Mouse (Mus musculus): ENCODE results near the gene Ino80. TPM values are rescaled to one million over a fixed set of nuclear protein-coding genes. Genes with fewer than 3 reads are reported as not detected.

Gene Ino80
- polyA plus RNA-seq, 1 experiment from 2014 or later, result 3.9 TPM

GRCm38 (mm10) chr2:119399313-119399712, 78.2 kb downstream of the Ino80 start:
- Histone ChIP-seq H3K36me3 (ENCODE audit: insufficient read depth, low read length) (peaks cover 17% of the 10 kb centered on the region), H3K4me2 (replicated peaks; ENCODE audit: low read depth, low read length) (no peak overlapping the region), H3K27me3 (ENCODE audit: insufficient read depth, low read length) (no peaks in the 10 kb centered on the region), H3K9ac (replicated peaks; ENCODE audit: low read length) (no peak overlapping the region), H3K4me1 (ENCODE audit: insufficient read depth, low read length) (no peaks in the 10 kb centered on the region), H3K27ac (ENCODE audit: low read length) (no peak overlapping the region), H3K4me3 (ENCODE audit: low read length) (no peak overlapping the region), H3K9me3 (ENCODE audit: low read length) (no peaks in the 10 kb centered on the region)
- no peak for ATAC-seq (ENCODE audit: low FRiP score, low TSS enrichment)

GRCm38 (mm10) chr2:119398665-119399064, 78.8 kb downstream of the Ino80 start:
- H3K9me3 ChIP-seq (ENCODE audit: low read length), result no peaks in the 10 kb centered on the region
- no peak overlapping the region for H3K9ac ChIP-seq (replicated peaks; ENCODE audit: low read length)
- H3K4me2 ChIP-seq (replicated peaks; ENCODE audit: low read depth, low read length), result no peak overlapping the region
- peaks cover 22% of the 10 kb centered on the region for H3K36me3 ChIP-seq (ENCODE audit: insufficient read depth, low read length)
- no peaks in the 10 kb centered on the region for H3K27me3 ChIP-seq (ENCODE audit: insufficient read depth, low read length)
- no peak; the same call in 1 of the 2 replicates for ATAC-seq (ENCODE audit: low FRiP score, low TSS enrichment)
- WGBS, result 50% methylated on average over 1 of the region's 1 CpGs
- H3K4me1 ChIP-seq (ENCODE audit: insufficient read depth, low read length), result no peaks in the 10 kb centered on the region
- H3K4me3 ChIP-seq (ENCODE audit: low read length), result no peak overlapping the region
- H3K27ac ChIP-seq (ENCODE audit: low read length), result no peak overlapping the region

- H3K9ac ChIP-seq (replicated peaks; ENCODE audit: low read length), result no peak overlapping the region
- no peaks in the 10 kb centered on the region for H3K9me3 ChIP-seq (ENCODE audit: low read length)
- 86% methylated on average over 5 of the region's 5 CpGs for WGBS
- H3K27ac ChIP-seq (ENCODE audit: low read length), result no peak overlapping the region
- no peaks in the 10 kb centered on the region for H3K27me3 ChIP-seq (ENCODE audit: insufficient read depth, low read length)
- H3K36me3 ChIP-seq (ENCODE audit: insufficient read depth, low read length), result peaks cover 24% of the 10 kb centered on the region
- no peak overlapping the region for H3K4me2 ChIP-seq (replicated peaks; ENCODE audit: low read depth, low read length)
- no peak overlapping the region for H3K4me3 ChIP-seq (ENCODE audit: low read length)
- ATAC-seq (ENCODE audit: low FRiP score, low TSS enrichment), result no peak
- H3K4me1 ChIP-seq (ENCODE audit: insufficient read depth, low read length), result no peaks in the 10 kb centered on the region
Measured at GRCm38 (mm10) chr2:119398252-119398651, 79.2 kb downstream of the Ino80 start.

- no peaks in the 10 kb centered on the region for H3K27me3 ChIP-seq (ENCODE audit: insufficient read depth, low read length)
- H3K36me3 ChIP-seq (ENCODE audit: insufficient read depth, low read length), result peaks cover 30% of the 10 kb centered on the region
- no peaks in the 10 kb centered on the region for H3K9me3 ChIP-seq (ENCODE audit: low read length)
- H3K9ac ChIP-seq (replicated peaks; ENCODE audit: low read length), result no peak overlapping the region
- no peak overlapping the region for H3K4me3 ChIP-seq (ENCODE audit: low read length)
- no peak overlapping the region for H3K27ac ChIP-seq (ENCODE audit: low read length)
- H3K4me1 ChIP-seq (ENCODE audit: insufficient read depth, low read length), result no peaks in the 10 kb centered on the region
- ATAC-seq (ENCODE audit: low FRiP score, low TSS enrichment), result no peak
- no peak overlapping the region for H3K4me2 ChIP-seq (replicated peaks; ENCODE audit: low read depth, low read length)
- WGBS, result 92% methylated on average over 4 of the region's 4 CpGs
Measured at GRCm38 (mm10) chr2:119389992-119390391, 87.5 kb downstream of the Ino80 start.

- no peak overlapping the region for H3K9ac ChIP-seq (replicated peaks; ENCODE audit: low read length)
- 78% methylated on average over 1 of the region's 1 CpGs for WGBS
- no peak overlapping the region for H3K27ac ChIP-seq (ENCODE audit: low read length)
- H3K36me3 ChIP-seq (ENCODE audit: insufficient read depth, low read length), result peaks cover 23% of the 10 kb centered on the region
- no peak overlapping the region for H3K4me2 ChIP-seq (replicated peaks; ENCODE audit: low read depth, low read length)
- no peak for ATAC-seq (ENCODE audit: low FRiP score, low TSS enrichment)
- H3K4me1 ChIP-seq (ENCODE audit: insufficient read depth, low read length), result no peaks in the 10 kb centered on the region
- H3K27me3 ChIP-seq (ENCODE audit: insufficient read depth, low read length), result no peaks in the 10 kb centered on the region
- no peaks in the 10 kb centered on the region for H3K9me3 ChIP-seq (ENCODE audit: low read length)
- no peak overlapping the region for H3K4me3 ChIP-seq (ENCODE audit: low read length)
Measured at GRCm38 (mm10) chr2:119388266-119388665, 89.2 kb downstream of the Ino80 start.

GRCm38 (mm10) chr2:119379455-119379854, 98.0 kb downstream of the Ino80 start:
- no peaks in the 10 kb centered on the region for H3K9me3 ChIP-seq (ENCODE audit: low read length)
- no peaks in the 10 kb centered on the region for H3K27me3 ChIP-seq (ENCODE audit: insufficient read depth, low read length)
- H3K27ac ChIP-seq (ENCODE audit: low read length), result no peak overlapping the region
- ATAC-seq (ENCODE audit: low FRiP score, low TSS enrichment), result no peak
- H3K36me3 ChIP-seq (ENCODE audit: insufficient read depth, low read length), result peaks cover 59% of the 10 kb centered on the region
- no peak overlapping the region for H3K4me3 ChIP-seq (ENCODE audit: low read length)
- no peak overlapping the region for H3K9ac ChIP-seq (replicated peaks; ENCODE audit: low read length)
- no peak overlapping the region for H3K4me2 ChIP-seq (replicated peaks; ENCODE audit: low read depth, low read length)
- H3K4me1 ChIP-seq (ENCODE audit: insufficient read depth, low read length), result no peaks in the 10 kb centered on the region
- 87% methylated on average over 3 of the region's 3 CpGs for WGBS

- H3K27me3 ChIP-seq (ENCODE audit: insufficient read depth, low read length), result no peaks in the 10 kb centered on the region
- no peak overlapping the region for H3K9ac ChIP-seq (replicated peaks; ENCODE audit: low read length)
- H3K4me2 ChIP-seq (replicated peaks; ENCODE audit: low read depth, low read length), result no peak overlapping the region
- no peaks in the 10 kb centered on the region for H3K9me3 ChIP-seq (ENCODE audit: low read length)
- H3K27ac ChIP-seq (ENCODE audit: low read length), result 0 out of 2 replicates have a peak overlapping the region, but pooled peaks have one; percentile 44
- ATAC-seq (ENCODE audit: low FRiP score, low TSS enrichment), result no peak
- 77% methylated on average over 3 of the region's 3 CpGs for WGBS
- no peaks in the 10 kb centered on the region for H3K4me1 ChIP-seq (ENCODE audit: insufficient read depth, low read length)
- no peak overlapping the region for H3K4me3 ChIP-seq (ENCODE audit: low read length)
- peaks cover 70% of the 10 kb centered on the region for H3K36me3 ChIP-seq (ENCODE audit: insufficient read depth, low read length)
Measured at GRCm38 (mm10) chr2:119377826-119378225, 99.7 kb downstream of the Ino80 start.

GRCm38 (mm10) chr2:119377286-119377685, 100.2 kb downstream of the Ino80 start:
- Histone ChIP-seq H3K27me3 (ENCODE audit: insufficient read depth, low read length) (no peaks in the 10 kb centered on the region), H3K36me3 (ENCODE audit: insufficient read depth, low read length) (peaks cover 71% of the 10 kb centered on the region), H3K27ac (ENCODE audit: low read length) (0 out of 2 replicates have a peak overlapping the region, but pooled peaks have one; percentile 44), H3K4me1 (ENCODE audit: insufficient read depth, low read length) (no peaks in the 10 kb centered on the region), H3K4me3 (ENCODE audit: low read length) (no peak overlapping the region), H3K9me3 (ENCODE audit: low read length) (no peaks in the 10 kb centered on the region), H3K9ac (replicated peaks; ENCODE audit: low read length) (no peak overlapping the region), H3K4me2 (replicated peaks; ENCODE audit: low read depth, low read length) (no peak overlapping the region)
- ATAC-seq (ENCODE audit: low FRiP score, low TSS enrichment), result no peak
- 73% methylated on average over 9 of the region's 9 CpGs for WGBS

GRCm38 (mm10) chr2:119370116-119370515, 107.4 kb downstream of the Ino80 start:
- no peak for ATAC-seq (ENCODE audit: low FRiP score, low TSS enrichment)
- H3K27me3 ChIP-seq (ENCODE audit: insufficient read depth, low read length), result no peaks in the 10 kb centered on the region
- H3K9me3 ChIP-seq (ENCODE audit: low read length), result no peaks in the 10 kb centered on the region
- H3K27ac ChIP-seq (ENCODE audit: low read length), result no peak overlapping the region
- no peak overlapping the region for H3K4me2 ChIP-seq (replicated peaks; ENCODE audit: low read depth, low read length)
- H3K9ac ChIP-seq (replicated peaks; ENCODE audit: low read length), result no peak overlapping the region
- H3K4me3 ChIP-seq (ENCODE audit: low read length), result no peak overlapping the region
- peaks cover 47% of the 10 kb centered on the region for H3K36me3 ChIP-seq (ENCODE audit: insufficient read depth, low read length)
- H3K4me1 ChIP-seq (ENCODE audit: insufficient read depth, low read length), result no peaks in the 10 kb centered on the region
- WGBS, result 94% methylated on average over 10 of the region's 10 CpGs

GRCm38 (mm10) chr2:119367346-119367745, 110.1 kb downstream of the Ino80 start:
- 80% methylated on average over 3 of the region's 3 CpGs for WGBS
- no peak for ATAC-seq (ENCODE audit: low FRiP score, low TSS enrichment)

More at GRCm38 (mm10) chr2:119367346-119367745, 110.1 kb downstream of the Ino80 start:
- Histone ChIP-seq H3K4me2 (replicated peaks; ENCODE audit: low read depth, low read length) (no peak overlapping the region), H3K27me3 (ENCODE audit: insufficient read depth, low read length) (no peaks in the 10 kb centered on the region), H3K36me3 (ENCODE audit: insufficient read depth, low read length) (peaks cover 23% of the 10 kb centered on the region), H3K4me1 (ENCODE audit: insufficient read depth, low read length) (no peaks in the 10 kb centered on the region), H3K27ac (ENCODE audit: low read length) (no peak overlapping the region), H3K9me3 (ENCODE audit: low read length) (no peaks in the 10 kb centered on the region), H3K4me3 (ENCODE audit: low read length) (no peak overlapping the region), H3K9ac (replicated peaks; ENCODE audit: low read length) (no peak overlapping the region)
